Mouse (Mus musculus) G1E-ER4 (cell line): Measurements from ENCODE around the gene Rbm6. TPM values are rescaled to one million over a fixed set of nuclear protein-coding genes. Genes with fewer than 3 reads are reported as not detected.
A peak's percentile ranks its signal among the peaks of the same experiment; 100 is the strongest.

Source experiments
- GATA1 ChIP-seq: IDR thresholded peaks from one replicate; pipeline ENCODE4 v1.8.0; 2012; ENCODE audit warnings: low read length, inconsistent platforms
- polyA plus RNA-seq: library from polyadenylated mRNA; stranded (reverse); fragments of >175 nt; gene quantifications from 2 replicates; pipeline ENCODE4 v1.2.3, GENCODE M21; 2012

Gene Rbm6
- polyA plus RNA-seq, 1 experiment, result 40.9 TPM

GRCm38 (mm10) chr9:107898563-107898962 is 25.5 kb upstream of the Rbm6 start:
- no peak for TF ChIP-seq GATA1

- TF ChIP-seq GATA1, result no peak
Observed at GRCm38 (mm10) chr9:107891023-107891422, 18.0 kb upstream of the Rbm6 start.

GRCm38 (mm10) chr9:107890260-107890659 is 17.2 kb upstream of the Rbm6 start:
- no peak for TF ChIP-seq GATA1

- no peak for TF ChIP-seq GATA1
Observed at GRCm38 (mm10) chr9:107888267-107888850, 15.3 kb upstream of the Rbm6 start.

- TF ChIP-seq GATA1, result no peak
Observed at GRCm38 (mm10) chr9:107887804-107888266, 14.8 kb upstream of the Rbm6 start, which contains the start of gene Mon1a. Gene Mon1a (plus strand): TSS chr9:107888151.

- no peak for TF ChIP-seq GATA1
Observed at GRCm38 (mm10) chr9:107880411-107880810, 7.4 kb upstream of the Rbm6 start.

GRCm38 (mm10) chr9:107872350-107873098 is 513 bp downstream of the Rbm6 start:
- TF ChIP-seq GATA1, result no peak

- no peak for TF ChIP-seq GATA1
Observed at GRCm38 (mm10) chr9:107866081-107866480, 7.0 kb downstream of the Rbm6 start.

GRCm38 (mm10) chr9:107864493-107864892 is 8.5 kb downstream of the Rbm6 start:
- TF ChIP-seq GATA1, result no peak

- peak; percentile 85 for TF ChIP-seq GATA1
Observed at GRCm38 (mm10) chr9:107858343-107858742, 14.7 kb downstream of the Rbm6 start.

- TF ChIP-seq GATA1, result no peak
Observed at GRCm38 (mm10) chr9:107848922-107849321, 24.1 kb downstream of the Rbm6 start.

GRCm38 (mm10) chr9:107842709-107843108 is 30.3 kb downstream of the Rbm6 start:
- TF ChIP-seq GATA1, result no peak

- TF ChIP-seq GATA1, result no peak
Observed at GRCm38 (mm10) chr9:107838869-107839268, 34.2 kb downstream of the Rbm6 start.

- no peak for TF ChIP-seq GATA1
Observed at GRCm38 (mm10) chr9:107833826-107834225, 39.2 kb downstream of the Rbm6 start.

GRCm38 (mm10) chr9:107831765-107832164 is 41.3 kb downstream of the Rbm6 start:
- no peak for TF ChIP-seq GATA1

- no peak for TF ChIP-seq GATA1
Observed at GRCm38 (mm10) chr9:107812132-107812531, 60.9 kb downstream of the Rbm6 start.

GRCm38 (mm10) chr9:107810985-107811384 is 62.1 kb downstream of the Rbm6 start:
- no peak for TF ChIP-seq GATA1
